Mouse (Mus musculus) large intestine, adult 2 months (tissue): ENCODE data around the gene Dus2. TPM values are rescaled to one million over a fixed set of nuclear protein-coding genes. Genes with fewer than 3 reads are reported as not detected.

Experiments
- DNase-seq: peaks from one replicate; pipeline ENCODE4 v3.0.0-alpha.2; 2012; ENCODE audit warnings: low read depth, low spot score
- WGBS: fragments of 180-500 bp; shearing (Covaris S2); methylation state at CpG from one replicate; pipeline ENCODE4 v1.1.7; 2018; 5-methylcytosine and 5-hydroxymethylcytosine counted together
- polyA plus RNA-seq: library from polyadenylated mRNA; depleted of rRNA; stranded (reverse); fragments of >200 nt; gene quantifications from 2 replicates; pipeline ENCODE4 v1.2.3, GENCODE M21; 2012

Gene Dus2
- polyA plus RNA-seq, 1 experiment = 7.2 TPM

GRCm38 (mm10) chr8:106038721-106039120 lies 47.6 kb downstream of the Dus2 start:
- 95% methylated on average over 10 of the region's 10 CpGs for WGBS
- no peak for DNase-seq

DNA sequence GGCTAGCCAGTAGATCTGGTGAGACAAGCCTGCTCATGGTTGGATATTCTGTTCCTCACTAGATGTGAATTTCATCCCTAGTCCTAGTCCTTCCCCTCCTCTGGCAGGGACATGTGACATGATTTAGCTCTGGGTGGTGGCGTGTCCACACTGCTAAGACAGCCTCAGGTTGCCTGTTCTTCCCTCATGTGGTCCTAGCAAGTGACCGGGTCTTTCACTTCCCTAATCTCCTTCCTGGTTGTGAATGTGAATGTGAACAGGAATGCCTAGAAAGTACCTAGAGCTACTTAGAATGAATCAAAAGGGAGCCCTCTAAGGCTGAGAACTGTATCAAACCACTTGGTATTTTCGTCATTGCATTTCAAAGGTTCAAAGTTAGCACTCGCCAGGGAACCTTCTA lies 48.5 kb downstream of the Dus2 start:
- DNase-seq = no peak
- 84% methylated on average over 4 of the region's 4 CpGs for WGBS

- DNase-seq = no peak
- 75% methylated on average over 4 of the region's 4 CpGs for WGBS
Measured at GRCm38 (mm10) chr8:106040218-106040617, 49.1 kb downstream of the Dus2 start.

GRCm38 (mm10) chr8:106043055-106043454 lies 51.9 kb downstream of the Dus2 start:
- WGBS = 70% methylated on average over 2 of the region's 2 CpGs
- DNase-seq = no peak

- no peak for DNase-seq
- 47% methylated on average over 3 of the region's 3 CpGs for WGBS
Measured at GRCm38 (mm10) chr8:106044151-106044550, 53.0 kb downstream of the Dus2 start.

DNA sequence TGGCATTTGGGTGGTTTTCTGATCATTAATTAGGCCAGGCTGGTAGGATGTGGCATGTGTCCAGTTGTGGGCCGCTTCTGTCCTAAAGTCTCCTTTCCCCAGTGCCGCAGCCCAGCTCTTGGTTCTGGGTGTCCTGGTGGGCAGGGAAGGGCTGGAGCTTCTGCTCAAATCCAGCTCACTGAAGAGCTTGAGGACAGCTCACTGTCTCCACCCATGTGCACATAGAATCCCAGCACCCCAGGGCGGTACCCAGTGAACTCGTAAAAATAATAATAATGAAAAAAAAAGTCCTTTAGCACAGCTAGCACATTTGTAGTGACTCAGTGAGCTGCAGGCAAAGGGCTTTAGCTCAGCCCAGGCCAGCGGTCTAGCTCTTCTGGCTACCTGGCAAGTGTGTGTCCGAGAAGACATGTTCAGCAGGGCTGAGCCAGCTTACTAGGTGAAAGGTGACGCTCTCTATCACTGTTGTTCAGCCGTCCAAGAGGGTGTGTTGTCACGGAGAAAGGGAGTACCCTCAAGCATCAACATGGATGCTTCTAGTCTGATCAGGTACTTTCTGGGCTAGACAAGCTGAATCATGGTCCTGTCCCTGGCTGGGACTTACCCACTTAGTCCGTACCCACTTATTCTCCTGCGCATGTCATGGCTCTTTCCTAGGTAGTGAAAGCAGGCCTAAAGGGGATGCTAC lies 55.9 kb downstream of the Dus2 start:
- no peak for DNase-seq
- WGBS = 80% methylated on average over 11 of the region's 11 CpGs

DNA sequence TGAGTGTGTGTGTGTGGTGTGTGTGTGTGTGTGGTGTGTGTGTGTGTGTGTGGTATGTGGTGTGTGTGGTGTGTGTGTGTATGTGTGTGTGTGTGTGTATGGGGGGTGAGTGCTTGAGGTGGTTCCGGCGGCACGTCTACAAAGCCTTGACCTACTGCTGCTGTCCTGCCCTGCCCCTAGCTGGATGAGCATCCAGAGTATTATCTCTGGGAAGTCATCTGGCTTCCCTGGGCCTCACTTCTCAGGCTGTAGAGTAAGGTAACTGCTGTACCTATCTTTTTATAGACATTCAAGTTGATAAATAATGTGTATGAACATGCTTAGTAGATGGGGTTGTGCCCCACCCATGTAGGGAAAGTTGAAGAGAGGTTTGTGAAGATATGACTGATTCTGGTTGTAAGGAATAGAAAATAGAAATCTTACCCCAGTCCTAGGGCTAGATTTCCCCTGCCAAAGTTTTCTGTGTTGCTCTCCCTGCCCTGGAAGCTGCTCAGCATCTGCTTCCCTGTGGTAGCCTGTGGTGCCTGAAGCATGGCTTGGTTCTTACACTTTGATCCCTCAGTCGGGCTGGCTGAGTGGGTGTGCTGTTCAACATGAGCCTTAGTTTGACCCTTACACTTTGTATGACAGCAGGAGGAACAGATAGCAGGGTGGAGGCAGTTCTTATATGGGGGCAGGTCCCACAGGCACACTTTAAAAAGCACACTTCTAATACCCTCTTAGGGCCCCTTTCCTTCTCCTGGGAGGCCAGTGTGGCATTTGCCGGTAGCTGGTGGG lies 56.9 kb downstream of the Dus2 start:
- 64% methylated on average over 5 of the region's 5 CpGs for WGBS
- no peak for DNase-seq

DNA sequence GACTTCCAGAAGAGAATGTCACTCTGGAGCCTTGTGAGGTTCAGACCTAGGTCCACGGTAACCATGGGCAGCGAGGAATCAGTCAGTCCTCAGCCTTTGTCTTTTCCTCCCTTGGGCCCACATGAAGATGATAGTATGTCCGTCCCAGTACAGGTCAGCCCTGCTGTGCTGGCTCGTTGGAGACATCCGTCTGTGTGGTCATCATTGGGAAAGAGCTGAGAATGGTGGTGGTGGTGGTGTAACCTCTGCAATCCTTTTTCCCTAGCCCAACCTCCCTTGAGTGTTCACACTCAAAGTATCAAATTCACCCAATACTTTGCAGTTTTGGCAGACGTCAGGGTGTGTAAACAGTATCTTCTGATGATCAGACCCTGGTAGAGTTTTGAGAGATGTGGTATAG lies 58.7 kb downstream of the Dus2 start:
- no peak for DNase-seq
- 92% methylated on average over 6 of the region's 6 CpGs for WGBS

DNA sequence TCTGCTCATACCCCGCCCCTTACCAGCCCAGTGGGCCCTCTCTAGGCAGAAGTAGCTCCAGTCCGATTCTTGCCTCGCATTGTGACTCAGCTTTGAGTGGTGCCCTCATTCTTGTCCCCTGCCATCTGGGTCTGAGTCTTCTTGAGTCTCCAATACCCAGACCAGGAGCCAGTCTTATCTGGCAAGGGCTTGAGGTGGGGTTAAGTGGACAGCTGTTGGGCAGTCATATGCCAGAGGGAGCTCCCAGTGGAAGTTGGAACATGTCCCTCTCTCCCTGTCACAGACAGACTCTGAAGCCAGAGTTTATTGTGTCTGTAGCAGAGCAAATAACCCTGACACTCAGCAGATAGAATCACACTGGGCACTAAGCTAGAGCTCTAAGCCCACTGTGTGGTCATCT lies 59.9 kb downstream of the Dus2 start:
- DNase-seq = no peak
- WGBS = 80% methylated on average over 3 of the region's 3 CpGs

DNA sequence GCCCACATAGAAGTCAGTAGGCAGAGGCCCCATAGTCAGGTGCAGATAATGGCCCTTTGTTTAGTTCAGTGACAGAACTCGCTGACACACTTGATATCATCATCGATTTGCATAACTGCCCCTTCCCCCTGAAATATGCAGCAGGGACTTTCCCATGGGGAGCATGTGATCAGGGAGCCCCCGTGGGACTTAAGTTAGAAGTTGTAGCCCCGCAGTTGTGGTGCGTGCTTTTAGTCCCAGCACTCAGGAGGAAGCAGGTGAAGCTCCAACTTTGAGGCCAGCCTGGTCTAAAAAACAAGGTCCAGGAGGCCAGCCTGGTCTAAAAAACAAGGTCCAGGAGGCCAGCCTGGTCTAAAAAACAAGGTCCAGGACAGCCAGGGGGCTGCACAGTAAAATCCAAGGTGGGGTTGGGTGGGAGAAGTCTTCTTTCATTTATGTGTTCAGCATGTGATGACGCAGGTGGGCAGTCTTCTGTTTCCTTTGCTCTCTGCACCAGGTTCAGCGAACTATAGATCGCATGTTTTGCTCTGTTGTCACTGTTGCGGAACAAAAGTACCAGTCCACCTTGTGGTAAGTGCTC lies 61.5 kb downstream of the Dus2 start:
- WGBS = 67% methylated on average over 9 of the region's 9 CpGs
- DNase-seq = no peak

DNA sequence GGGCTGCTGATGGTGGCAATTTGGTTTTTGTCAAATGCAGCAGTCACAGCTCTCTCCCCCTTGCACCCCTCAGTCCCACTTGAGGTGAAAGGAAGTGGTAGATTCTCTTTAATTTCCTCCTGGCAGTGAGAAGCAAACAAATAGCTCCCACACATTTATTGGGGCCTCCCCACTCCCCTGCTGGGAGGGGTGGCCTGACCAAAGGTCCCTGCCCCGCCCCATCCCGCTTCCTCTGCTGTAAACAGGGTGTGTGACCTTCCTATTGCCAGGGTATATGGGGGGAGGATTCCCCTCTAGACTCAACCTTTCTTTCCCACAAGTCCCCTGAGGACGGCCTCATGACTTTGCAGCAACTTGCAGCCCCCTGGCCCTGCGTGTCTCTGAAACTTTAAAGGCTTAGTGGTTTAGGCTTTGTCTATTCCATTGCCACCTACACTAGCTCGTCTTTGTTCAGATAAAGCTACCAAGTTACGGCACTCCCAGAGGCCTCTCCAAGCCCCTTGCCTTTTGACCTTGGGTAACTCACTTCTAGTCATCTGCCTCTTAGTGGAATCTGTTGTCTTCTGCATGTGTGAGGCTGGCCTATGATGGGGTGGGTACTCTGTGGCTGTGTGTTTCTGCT lies 63.2 kb downstream of the Dus2 start:
- 14% methylated on average over 6 of the region's 6 CpGs for WGBS
- no peak for DNase-seq

DNA sequence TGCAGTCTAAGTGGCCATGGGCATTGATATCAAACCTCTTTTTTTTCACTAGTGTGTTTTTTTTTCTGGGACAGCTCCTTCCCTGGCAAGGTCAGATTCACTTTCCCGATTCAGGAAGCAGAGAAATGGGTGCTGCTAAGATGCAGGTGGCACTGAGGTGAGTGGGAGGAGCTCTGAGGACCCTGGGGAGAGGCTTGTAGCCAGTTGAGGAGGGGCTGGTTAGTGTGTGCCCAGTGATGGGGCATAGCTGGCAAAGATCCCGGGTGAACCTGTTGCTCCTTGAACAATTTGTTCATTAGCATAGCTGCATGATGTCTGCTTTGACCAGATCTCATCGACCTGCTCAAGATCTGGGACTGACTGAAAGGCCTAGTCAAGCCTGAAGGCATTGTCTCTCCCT lies 63.9 kb downstream of the Dus2 start:
- WGBS = 23% methylated on average over 3 of the region's 3 CpGs
- DNase-seq = no peak

DNA sequence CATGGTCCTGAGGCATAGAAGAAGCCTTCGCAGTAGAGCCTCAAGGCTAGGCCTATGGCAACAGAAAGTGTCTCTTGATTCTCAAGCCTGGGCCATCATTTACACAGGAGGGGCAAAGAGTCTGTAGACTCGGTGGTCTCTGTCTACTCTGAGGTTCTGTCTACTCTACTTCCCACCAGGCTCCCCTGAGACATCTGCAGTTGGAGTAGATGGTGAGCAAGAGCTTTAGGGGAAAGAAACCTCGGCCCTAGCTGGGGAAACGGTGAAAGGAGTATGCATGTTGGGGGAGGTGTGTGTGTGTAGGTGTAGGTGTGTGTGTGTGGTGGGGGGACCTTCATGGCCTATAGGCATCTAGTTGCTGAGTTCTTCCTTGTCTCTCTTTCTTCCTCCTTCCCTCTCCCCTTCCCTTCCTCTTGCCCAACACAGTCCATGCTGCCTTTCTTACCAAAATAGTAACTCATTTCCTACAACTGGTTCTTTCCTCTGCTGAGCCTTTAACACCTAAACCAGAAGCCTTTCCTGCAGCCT lies 65.4 kb downstream of the Dus2 start:
- WGBS = 86% methylated on average over 4 of the region's 4 CpGs
- DNase-seq = no peak

GRCm38 (mm10) chr8:106058731-106059612 lies 67.8 kb downstream of the Dus2 start, which contains the start of gene Nfatc3:
Gene Nfatc3 (plus strand): TSS chr8:106058840.
- peak; percentile 79 for DNase-seq
- 1% methylated on average over 52 of the region's 52 CpGs for WGBS

GRCm38 (mm10) chr8:106059613-106060371 lies 68.7 kb downstream of the Dus2 start:
- no peak for DNase-seq
- under 1% methylated on average over 83 of the region's 83 CpGs for WGBS

DNA sequence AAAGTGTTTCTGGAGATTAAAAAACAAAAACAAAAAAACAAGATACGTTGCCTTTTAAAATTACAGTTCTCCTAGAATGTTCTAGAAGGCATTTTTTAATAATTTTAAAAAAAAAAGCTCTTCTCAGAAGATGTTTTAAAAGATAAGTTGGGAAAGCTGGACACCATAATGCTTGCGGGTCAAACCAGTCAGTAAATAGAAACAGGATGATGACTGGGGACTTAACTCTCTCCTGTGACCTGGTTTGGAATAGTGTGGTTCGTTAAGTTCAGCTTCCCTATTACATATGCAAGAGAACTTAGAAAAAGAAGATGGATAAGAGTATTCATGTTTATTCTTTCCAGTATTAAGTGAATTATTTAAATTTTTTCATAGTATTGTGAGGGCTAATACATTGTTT lies 69.4 kb downstream of the Dus2 start:
- 0% methylated on average over 3 of the region's 3 CpGs for WGBS
- no peak for DNase-seq

- WGBS = 60% methylated on average over 6 of the region's 6 CpGs
Measured at GRCm38 (mm10) chr8:106061686-106062085, 70.5 kb downstream of the Dus2 start.

GRCm38 (mm10) chr8:106063046-106063445 lies 71.9 kb downstream of the Dus2 start:
- 88% methylated on average over 7 of the region's 7 CpGs for WGBS
- no peak for DNase-seq

More at GRCm38 (mm10) chr8:106061686-106062085, 70.5 kb downstream of the Dus2 start:
- DNase-seq = no peak
